Mouse (Mus musculus) lung, postnatal 0 days (tissue): Measurements from ENCODE around the gene Gm3269. TPM values are rescaled to one million over a fixed set of nuclear protein-coding genes. Genes with fewer than 3 reads are reported as not detected.
"Not testable (repeated sequence)": the region's sequence is repeated elsewhere in the genome, so short reads cannot be mapped to it uniquely, and the experiment has no call there.

ENCODE experiments used
- ATAC-seq: fragments of 200-750 bp; cut with Nextera tagmentation; 2 replicates; pipeline ENCODE4 v1.8.0; 2017; ENCODE audit warnings: moderate library complexity
- DNase-seq: peaks from one replicate; pipeline ENCODE4 v3.0.0-alpha.2; 2016; ENCODE audit warnings: low spot score
- H3K27ac ChIP-seq: fragments of 300-500 bp; sonication (generic); 2 replicates; pipeline ENCODE4 v1.5.1; 2014; ENCODE audit warnings: antibody characterized with exemption, mild to moderate bottlenecking, low read length, mixed read lengths
- H3K27me3 ChIP-seq: fragments of 300-500 bp; sonication (generic); replicated peaks from 2 replicates; pipeline ENCODE4 v1.6.1; 2014; ENCODE audit warnings: low read length, mixed read lengths; ENCODE audit not compliant: insufficient read depth
- H3K36me3 ChIP-seq: fragments of 300-500 bp; sonication (generic); 2 replicates; pipeline ENCODE4 v1.6.1; 2014; ENCODE audit warnings: low read length, mixed read lengths; ENCODE audit not compliant: insufficient read depth
- H3K4me1 ChIP-seq: fragments of 300-500 bp; sonication (generic); 2 replicates; pipeline ENCODE4 v1.6.1; 2014; ENCODE audit warnings: antibody characterized with exemption, low read depth, low read length, mixed read lengths; ENCODE audit not compliant: insufficient read depth
- H3K4me2 ChIP-seq: fragments of 300-500 bp; sonication (generic); replicated peaks from 2 replicates; pipeline ENCODE4 v1.6.1; 2014; ENCODE audit warnings: low read depth, mild to moderate bottlenecking, low read length, moderate library complexity, mixed read lengths
- H3K4me3 ChIP-seq: fragments of 300-500 bp; sonication (generic); 2 replicates; pipeline ENCODE4 v1.5.1; 2014; ENCODE audit warnings: low read depth, low read length
- H3K9ac ChIP-seq: fragments of 300-500 bp; sonication (generic); replicated peaks from 2 replicates; pipeline ENCODE4 v1.6.1; 2014; ENCODE audit warnings: low read depth, mild to moderate bottlenecking
- H3K9me3 ChIP-seq: fragments of 300-500 bp; sonication (generic); 2 replicates; pipeline ENCODE4 v1.6.1; 2016; ENCODE audit warnings: low read length, mixed read lengths
- WGBS: fragments of 180-500 bp; shearing (Covaris S2); extraction: QIAGEN DNeasy Blood & Tissue Kit; methylation state at CpG from one replicate; pipeline ENCODE4 v1.1.7; 2014; 5-methylcytosine and 5-hydroxymethylcytosine counted together
- polyA plus RNA-seq: library from polyadenylated mRNA; unstranded; fragments of >200 nt; fragmentation: Nextera tagmentation; extraction: Ambion mirVana; gene quantifications from 2 replicates; pipeline ENCODE4 v1.2.1, GENCODE M21; 2015

Gm3269 gene
- polyA plus RNA-seq, result not detected in 2 replicates

DNA sequence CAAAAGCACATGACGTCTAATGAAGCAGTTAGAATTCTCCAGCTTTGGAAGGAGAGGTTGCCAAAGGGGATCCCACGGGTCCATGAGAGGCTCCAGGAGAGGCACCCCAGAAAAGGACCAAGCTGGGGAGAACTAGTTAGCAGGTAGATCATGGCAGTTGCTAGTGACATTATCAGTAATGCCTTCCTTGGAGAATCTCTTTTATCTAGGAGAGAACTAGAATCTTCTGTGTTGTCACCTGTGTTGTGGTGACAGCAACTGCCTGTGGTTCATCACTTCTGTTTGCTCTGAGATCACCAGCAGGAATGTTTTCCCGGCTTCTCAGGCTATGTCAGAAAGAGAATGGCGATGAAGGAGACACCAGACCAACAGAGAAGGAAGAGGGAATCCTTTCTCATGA is at the start of gene Gm3269:
Gene Gm3269 (plus strand): TSS at position 301 of the 400 bp plus-strand sequence.
- not testable (repeated sequence) for H3K4me1 ChIP-seq, H3K9ac ChIP-seq, DNase-seq, H3K9me3 ChIP-seq, H3K4me3 ChIP-seq, H3K4me2 ChIP-seq, H3K36me3 ChIP-seq, H3K27me3 ChIP-seq, ATAC-seq, H3K27ac ChIP-seq
- WGBS, result no CpG with 5 or more reads among the region's 4 CpGs

DNA sequence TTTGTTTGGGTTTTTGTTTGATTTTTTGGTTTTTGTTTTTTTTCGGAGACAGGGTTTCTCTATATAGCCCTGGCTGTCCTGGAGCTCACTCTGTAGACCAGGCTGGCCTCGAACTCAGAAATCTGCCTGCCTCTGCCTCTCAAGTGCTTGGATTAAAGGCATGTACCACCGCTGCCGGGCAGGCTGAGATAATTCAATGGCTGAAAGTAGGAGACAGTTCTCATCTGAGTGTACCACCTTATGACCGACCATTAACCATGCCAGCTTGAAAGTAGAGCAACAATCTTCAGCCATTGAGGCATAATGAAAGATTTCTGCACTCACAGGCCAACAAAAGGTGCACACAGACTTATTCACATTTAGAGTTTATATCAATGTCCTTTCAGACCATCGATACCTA is 31.5 kb upstream of the Gm3269 start:
- H3K4me1 ChIP-seq, H3K27me3 ChIP-seq, H3K4me2 ChIP-seq, ATAC-seq, H3K27ac ChIP-seq, H3K9ac ChIP-seq, H3K4me3 ChIP-seq, DNase-seq, H3K36me3 ChIP-seq, H3K9me3 ChIP-seq: not testable (repeated sequence)
- whole genome bisulfite sequencing, result 70% methylated on average over 6 of the region's 6 CpGs

DNA sequence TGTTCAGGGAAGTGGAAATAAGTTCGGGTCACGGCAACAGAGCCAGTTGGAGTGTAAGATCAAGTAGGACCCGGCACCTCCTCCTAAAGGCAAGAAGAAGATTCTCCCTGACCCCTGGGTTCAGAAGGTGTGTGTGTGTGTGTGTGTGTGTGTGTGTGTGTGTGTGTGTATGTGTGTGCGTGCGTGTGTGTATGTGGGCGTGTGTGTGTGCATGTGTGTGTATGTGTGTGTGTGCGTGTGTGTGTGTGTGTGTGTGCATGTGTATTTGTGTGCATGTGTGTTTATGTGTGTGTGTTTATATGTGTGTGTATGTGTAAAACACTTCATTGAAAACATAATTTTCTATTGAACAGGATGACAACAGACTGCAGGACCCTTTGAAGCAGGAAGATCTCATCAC is 16.0 kb upstream of the Gm3269 start:
- H3K9me3 ChIP-seq, DNase-seq, ATAC-seq, H3K36me3 ChIP-seq, H3K4me3 ChIP-seq, H3K9ac ChIP-seq, H3K27me3 ChIP-seq, H3K4me2 ChIP-seq, H3K27ac ChIP-seq, H3K4me1 ChIP-seq: not testable (repeated sequence)
- 68% methylated on average over 4 of the region's 7 CpGs for WGBS

GRCm38 (mm10) chr14:4855299-4855980 is 17.5 kb downstream of the Gm3269 start, which contains the start of gene Gm3264:
Gm3264 (plus strand) TSS chr14:4855576.
- H3K27me3 ChIP-seq, H3K27ac ChIP-seq, H3K4me1 ChIP-seq, H3K4me3 ChIP-seq, H3K36me3 ChIP-seq, H3K9ac ChIP-seq, ATAC-seq, H3K9me3 ChIP-seq: not testable (repeated sequence)
- DNase-seq, result peak; percentile 6
- H3K4me2 ChIP-seq, result 0 out of 2 replicates have a peak within 1 kb of the TSS, but pooled peaks have one; percentile 27
- WGBS, result 11% methylated on average over 23 of the region's 59 CpGs

DNA sequence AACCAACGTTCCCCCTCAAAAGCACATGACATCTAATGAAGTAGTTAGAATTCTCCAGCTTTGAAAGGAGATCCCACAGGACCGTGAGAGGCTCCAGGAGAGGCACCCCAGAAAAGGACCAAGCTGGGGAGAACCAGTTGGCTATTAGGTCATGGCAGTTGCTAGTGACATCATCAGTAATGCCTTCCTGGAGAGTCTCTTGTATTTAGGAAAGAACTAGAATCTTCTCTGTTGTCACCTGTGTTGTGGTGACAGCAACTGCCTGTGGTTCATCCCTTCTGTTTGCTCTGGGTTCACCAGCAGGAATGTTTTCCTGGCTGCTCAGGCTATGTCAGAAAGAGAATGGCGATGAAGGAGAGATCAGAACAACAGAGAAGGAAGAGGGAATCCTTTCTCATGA is 54.2 kb downstream of the Gm3269 start, which contains the start of gene Gm3278:
Gene Gm3278 (plus strand): TSS at position 301 of the 400 bp plus-strand sequence.
- not testable (repeated sequence) for ATAC-seq

More for the DNA sequence above, 54.2 kb downstream of the Gm3269 start, which contains the start of gene Gm3278:
- H3K27me3 ChIP-seq, H3K9me3 ChIP-seq, H3K36me3 ChIP-seq, DNase-seq, H3K27ac ChIP-seq, H3K4me2 ChIP-seq, H3K9ac ChIP-seq, H3K4me1 ChIP-seq, H3K4me3 ChIP-seq: not testable (repeated sequence)
- no CpG with 5 or more reads among the region's 3 CpGs for WGBS

Other genes with a start within 250 kb of the Gm3269 start
- not detected in 2 replicates for gene Gm8159, start 205.8 kb upstream of the Gm3269 start, polyA plus RNA-seq
- gene Gm3239, start 173.9 kb upstream of the Gm3269 start, polyA plus RNA-seq, result not detected in 2 replicates
- gene Gm7876, start 128.9 kb upstream of the Gm3269 start, polyA plus RNA-seq, result not detected in 2 replicates
- gene Gm3252, start 111.3 kb upstream of the Gm3269 start, polyA plus RNA-seq, result 0.14 TPM in 1 of 2 replicates, not detected in the other
- gene Gm9602, start 61.8 kb upstream of the Gm3269 start, polyA plus RNA-seq, result not detected in 2 replicates
- 0.23 TPM in 1 of 2 replicates, not detected in the other for gene Gm3264, start 17.5 kb downstream of the Gm3269 start, polyA plus RNA-seq
- not detected in 2 replicates for gene Gm3278, start 54.3 kb downstream of the Gm3269 start, polyA plus RNA-seq
- gene Gm8297, start 145.8 kb downstream of the Gm3269 start, polyA plus RNA-seq, result not detected in 2 replicates
- gene Gm3298, start 177.8 kb downstream of the Gm3269 start, polyA plus RNA-seq, result not detected in 2 replicates
- not detected in 2 replicates for gene 4930555G01Rik, start 212.5 kb downstream of the Gm3269 start, polyA plus RNA-seq
- 0.37 and 0.46 TPM in 2 replicates for gene Gm8281, start 232.9 kb downstream of the Gm3269 start, polyA plus RNA-seq